Mouse (Mus musculus) hindbrain, embryonic 10.5 days (tissue): ENCODE results near the gene 4930455H04Rik. TPM values are rescaled to one million over a fixed set of nuclear protein-coding genes. Genes with fewer than 3 reads are reported as not detected.

Experiments
- DNase-seq: peaks from one replicate; pipeline ENCODE4 v3.0.0-alpha.2; 2017; ENCODE audit warnings: low spot score
- H3K27ac ChIP-seq: fragments of 300-500 bp; sonication (generic); 2 replicates; pipeline ENCODE4 v1.5.1; 2016; ENCODE audit warnings: mild to moderate bottlenecking, moderate library complexity
- H3K27me3 ChIP-seq: fragments of 300-500 bp; sonication (generic); 2 replicates; pipeline ENCODE4 v1.6.1; 2016; ENCODE audit warnings: mild to moderate bottlenecking; ENCODE audit not compliant: poor library complexity, insufficient read depth, severe bottlenecking
- H3K36me3 ChIP-seq: fragments of 300-500 bp; sonication (generic); 2 replicates; pipeline ENCODE4 v1.6.1; 2016; ENCODE audit warnings: mild to moderate bottlenecking, moderate library complexity
- H3K4me1 ChIP-seq: fragments of 300-500 bp; sonication (generic); replicated peaks from 2 replicates; pipeline ENCODE4 v1.6.1; 2016; ENCODE audit warnings: mild to moderate bottlenecking
- H3K4me3 ChIP-seq: fragments of 300-500 bp; sonication (generic); 2 replicates; pipeline ENCODE4 v1.5.1; 2016; ENCODE audit warnings: mild to moderate bottlenecking, moderate library complexity
- H3K9me3 ChIP-seq: fragments of 300-500 bp; sonication (generic); 2 replicates; pipeline ENCODE4 v1.6.1; 2016; ENCODE audit warnings: mild to moderate bottlenecking, moderate library complexity
- WGBS: fragments of 180-500 bp; shearing (Covaris S2); methylation state at CpG from one replicate; pipeline ENCODE4 v1.1.7; 2016; 5-methylcytosine and 5-hydroxymethylcytosine counted together
- polyA plus RNA-seq: library from polyadenylated mRNA; unstranded; fragments of >200 nt; fragmentation: Nextera tagmentation; extraction: Ambion mirVana; gene quantifications from 2 replicates; pipeline ENCODE4 v1.2.1, GENCODE M21; 2016

Gene 4930455H04Rik
- polyA plus RNA-seq, 1 experiment from 2014 or later: not detected

- no peaks in the 10 kb centered on the region for H3K27me3 ChIP-seq
- 87% methylated on average over 9 of the region's 9 CpGs for WGBS
- H3K27ac ChIP-seq: no peak overlapping the region
- no peak overlapping the region for H3K4me3 ChIP-seq
- H3K4me1 ChIP-seq: no peaks in the 10 kb centered on the region
- DNase-seq: no peak
- H3K9me3 ChIP-seq: peaks cover 6% of the 10 kb centered on the region; the same call in 1 of the 2 replicates
- H3K36me3 ChIP-seq: no peaks in the 10 kb centered on the region
These were observed 13.9 kb downstream of the 4930455H04Rik start for GRCm38 (mm10) chr3:116981811-116982575.

GRCm38 (mm10) chr3:116985042-116985455 lies 17.0 kb downstream of the 4930455H04Rik start:
- Histone ChIP-seq H3K36me3 (no peaks in the 10 kb centered on the region), H3K4me3 (no peak overlapping the region), H3K27ac (no peak overlapping the region), H3K27me3 (no peaks in the 10 kb centered on the region), H3K9me3 (no peaks in the 10 kb centered on the region), H3K4me1 (no peaks in the 10 kb centered on the region)
- DNase-seq: no peak
- WGBS: 72% methylated on average over 1 of the region's 1 CpGs

GRCm38 (mm10) chr3:116985741-116986140 lies 17.7 kb downstream of the 4930455H04Rik start:
- Histone ChIP-seq H3K27me3 (no peaks in the 10 kb centered on the region), H3K36me3 (no peaks in the 10 kb centered on the region), H3K9me3 (no peaks in the 10 kb centered on the region), H3K27ac (no peak overlapping the region), H3K4me3 (no peak overlapping the region), H3K4me1 (no peaks in the 10 kb centered on the region)
- 76% methylated on average over 1 of the region's 1 CpGs for WGBS
- no peak for DNase-seq

- H3K27me3 ChIP-seq: no peaks in the 10 kb centered on the region
- 63% methylated on average over 2 of the region's 2 CpGs for WGBS
- H3K4me1 ChIP-seq: no peaks in the 10 kb centered on the region
- DNase-seq: no peak
- no peaks in the 10 kb centered on the region for H3K36me3 ChIP-seq
- H3K4me3 ChIP-seq: no peak overlapping the region
- H3K9me3 ChIP-seq: no peaks in the 10 kb centered on the region
- no peak overlapping the region for H3K27ac ChIP-seq
These were observed 18.4 kb downstream of the 4930455H04Rik start for GRCm38 (mm10) chr3:116986451-116986850.

GRCm38 (mm10) chr3:116988221-116988620 lies 20.2 kb downstream of the 4930455H04Rik start:
- Histone ChIP-seq H3K9me3 (no peaks in the 10 kb centered on the region), H3K36me3 (no peaks in the 10 kb centered on the region), H3K4me1 (no peaks in the 10 kb centered on the region), H3K4me3 (no peak overlapping the region), H3K27me3 (no peaks in the 10 kb centered on the region), H3K27ac (no peak overlapping the region)
- DNase-seq: no peak
- WGBS: 91% methylated on average over 3 of the region's 3 CpGs

GRCm38 (mm10) chr3:116991180-116991579 lies 23.1 kb downstream of the 4930455H04Rik start:
- DNase-seq: no peak
- Histone ChIP-seq H3K27ac (no peak overlapping the region), H3K4me3 (no peak overlapping the region), H3K36me3 (no peaks in the 10 kb centered on the region), H3K9me3 (no peaks in the 10 kb centered on the region), H3K27me3 (no peaks in the 10 kb centered on the region), H3K4me1 (no peaks in the 10 kb centered on the region)
- 88% methylated on average over 2 of the region's 2 CpGs for WGBS

GRCm38 (mm10) chr3:116993011-116993410 lies 24.9 kb downstream of the 4930455H04Rik start:
- WGBS: 85% methylated on average over 2 of the region's 2 CpGs
- H3K4me3 ChIP-seq: no peak overlapping the region
- H3K27me3 ChIP-seq: no peaks in the 10 kb centered on the region
- no peaks in the 10 kb centered on the region for H3K4me1 ChIP-seq
- H3K27ac ChIP-seq: no peak overlapping the region
- no peaks in the 10 kb centered on the region for H3K9me3 ChIP-seq
- no peak for DNase-seq
- H3K36me3 ChIP-seq: no peaks in the 10 kb centered on the region

GRCm38 (mm10) chr3:117001686-117002485 lies 33.8 kb downstream of the 4930455H04Rik start:
- Histone ChIP-seq H3K36me3 (no peaks in the 10 kb centered on the region), H3K4me3 (no peak overlapping the region), H3K27me3 (peaks cover 17% of the 10 kb centered on the region), H3K4me1 (peaks cover 16% of the 10 kb centered on the region), H3K27ac (no peak overlapping the region), H3K9me3 (no peaks in the 10 kb centered on the region)
- peak; percentile 33 for DNase-seq
- 40% methylated on average over 9 of the region's 9 CpGs for WGBS

- Histone ChIP-seq H3K4me3 (no peak overlapping the region), H3K36me3 (no peaks in the 10 kb centered on the region), H3K27ac (no peak overlapping the region), H3K4me1 (peaks cover 16% of the 10 kb centered on the region), H3K27me3 (peaks cover 17% of the 10 kb centered on the region), H3K9me3 (no peaks in the 10 kb centered on the region)
- 81% methylated on average over 6 of the region's 6 CpGs for WGBS
- no peak for DNase-seq
These were observed 35.3 kb downstream of the 4930455H04Rik start for GRCm38 (mm10) chr3:117003379-117003778.

GRCm38 (mm10) chr3:117006636-117007035 lies 38.6 kb downstream of the 4930455H04Rik start:
- Histone ChIP-seq H3K9me3 (no peaks in the 10 kb centered on the region), H3K4me1 (peaks cover 11% of the 10 kb centered on the region), H3K27me3 (peaks cover 17% of the 10 kb centered on the region), H3K27ac (no peak overlapping the region), H3K4me3 (no peak overlapping the region), H3K36me3 (no peaks in the 10 kb centered on the region)
- DNase-seq: no peak
- 95% methylated on average over 3 of the region's 3 CpGs for WGBS

GRCm38 (mm10) chr3:117007340-117007739 lies 39.3 kb downstream of the 4930455H04Rik start:
- no peak for DNase-seq
- no peaks in the 10 kb centered on the region for H3K36me3 ChIP-seq
- H3K4me1 ChIP-seq: peaks cover 4% of the 10 kb centered on the region
- no peaks in the 10 kb centered on the region for H3K9me3 ChIP-seq
- H3K27me3 ChIP-seq: peaks cover 17% of the 10 kb centered on the region
- WGBS: 88% methylated on average over 6 of the region's 6 CpGs
- H3K4me3 ChIP-seq: no peak overlapping the region
- H3K27ac ChIP-seq: no peak overlapping the region

- 79% methylated on average over 6 of the region's 6 CpGs for WGBS
- Histone ChIP-seq H3K4me3 (no peak overlapping the region), H3K27ac (no peak overlapping the region), H3K36me3 (no peaks in the 10 kb centered on the region), H3K4me1 (no peaks in the 10 kb centered on the region), H3K27me3 (peaks cover 2% of the 10 kb centered on the region; the same call in 1 of the 2 replicates), H3K9me3 (no peaks in the 10 kb centered on the region)
- no peak for DNase-seq
These were observed 42.1 kb downstream of the 4930455H04Rik start for GRCm38 (mm10) chr3:117010182-117010581.

GRCm38 (mm10) chr3:117020319-117020718 lies 52.3 kb downstream of the 4930455H04Rik start:
- H3K27me3 ChIP-seq: no peaks in the 10 kb centered on the region
- H3K4me3 ChIP-seq: no peak overlapping the region
- 96% methylated on average over 3 of the region's 3 CpGs for WGBS
- no peak for DNase-seq
- no peaks in the 10 kb centered on the region; the same call in 1 of the 2 replicates for H3K4me1 ChIP-seq
- H3K36me3 ChIP-seq: no peaks in the 10 kb centered on the region
- H3K27ac ChIP-seq: no peak overlapping the region
- H3K9me3 ChIP-seq: no peaks in the 10 kb centered on the region
